Mouse (Mus musculus): ENCODE results near the gene Lyz1. TPM values are rescaled to one million over a fixed set of nuclear protein-coding genes. Genes with fewer than 3 reads are reported as not detected.

The Lyz1 gene
- polyA plus RNA-seq, 1 experiment from 2014 or later: 7.7 TPM

- no peak for ATAC-seq
- no peak for TF ChIP-seq CTCF (IDR thresholded peaks at IDR 0.05; ENCODE audit: low read depth)
- 90% methylated on average over 7 of the region's 7 CpGs for WGBS
These were observed 31.1 kb upstream of the Lyz1 start for GRCm38 (mm10) chr10:117323782-117324181.

GRCm38 (mm10) chr10:117322630-117323029 lies 30.0 kb upstream of the Lyz1 start:
- H3K36me3 ChIP-seq (ENCODE audit: control insufficient read depth, insufficient read depth): no peaks in the 10 kb centered on the region

More at GRCm38 (mm10) chr10:117323782-117324181, 31.1 kb upstream of the Lyz1 start:
- Histone ChIP-seq H3K4me3 (ENCODE audit: low read depth, low read length) (no peak overlapping the region), H3K27me3 (replicated peaks; ENCODE audit: control insufficient read depth, insufficient read depth, low read length) (no peaks in the 10 kb centered on the region), H3K4me2 (replicated peaks; ENCODE audit: low read depth) (no peak overlapping the region), H3K27ac (ENCODE audit: low read depth, low read length) (no peak overlapping the region), H3K9ac (ENCODE audit: low read depth, low read length) (no peak overlapping the region), H3K36me3 (ENCODE audit: control insufficient read depth, insufficient read depth) (no peaks in the 10 kb centered on the region), H3K9me3 (ENCODE audit: control insufficient read depth) (no peaks in the 10 kb centered on the region), H3K4me1 (replicated peaks; ENCODE audit: control insufficient read depth, insufficient read depth, low read length) (no peaks in the 10 kb centered on the region)

GRCm38 (mm10) chr10:117320571-117320981 lies 27.9 kb upstream of the Lyz1 start:
- no peaks in the 10 kb centered on the region for H3K27me3 ChIP-seq (replicated peaks; ENCODE audit: control insufficient read depth, insufficient read depth, low read length)
- H3K36me3 ChIP-seq (ENCODE audit: control insufficient read depth, insufficient read depth): no peaks in the 10 kb centered on the region
- no peak overlapping the region for H3K9ac ChIP-seq (ENCODE audit: low read depth, low read length)
- H3K9me3 ChIP-seq (ENCODE audit: control insufficient read depth): no peaks in the 10 kb centered on the region
- no peak overlapping the region for H3K4me3 ChIP-seq (ENCODE audit: low read depth, low read length)
- WGBS: 61% methylated on average over 3 of the region's 3 CpGs
- no peak overlapping the region for H3K4me2 ChIP-seq (replicated peaks; ENCODE audit: low read depth)
- H3K4me1 ChIP-seq (replicated peaks; ENCODE audit: control insufficient read depth, insufficient read depth, low read length): no peaks in the 10 kb centered on the region
- peak; percentile 31; the same call in 1 of the 2 replicates for ATAC-seq
- no peak for TF ChIP-seq CTCF (IDR thresholded peaks at IDR 0.05; ENCODE audit: low read depth)
- H3K27ac ChIP-seq (ENCODE audit: low read depth, low read length): no peak overlapping the region

More at GRCm38 (mm10) chr10:117322630-117323029, 30.0 kb upstream of the Lyz1 start:
- no peaks in the 10 kb centered on the region for H3K9me3 ChIP-seq (ENCODE audit: control insufficient read depth)
- H3K27me3 ChIP-seq (replicated peaks; ENCODE audit: control insufficient read depth, insufficient read depth, low read length): no peaks in the 10 kb centered on the region
- TF ChIP-seq CTCF (IDR thresholded peaks at IDR 0.05; ENCODE audit: low read depth): no peak
- H3K4me1 ChIP-seq (replicated peaks; ENCODE audit: control insufficient read depth, insufficient read depth, low read length): no peaks in the 10 kb centered on the region
- ATAC-seq: no peak
- H3K9ac ChIP-seq (ENCODE audit: low read depth, low read length): no peak overlapping the region
- H3K27ac ChIP-seq (ENCODE audit: low read depth, low read length): no peak overlapping the region
- WGBS: 93% methylated on average over 5 of the region's 5 CpGs
- no peak overlapping the region for H3K4me3 ChIP-seq (ENCODE audit: low read depth, low read length)
- H3K4me2 ChIP-seq (replicated peaks; ENCODE audit: low read depth): no peak overlapping the region

- Histone ChIP-seq H3K4me3 (ENCODE audit: low read depth, low read length) (no peak overlapping the region), H3K27ac (ENCODE audit: low read depth, low read length) (no peak overlapping the region), H3K27me3 (replicated peaks; ENCODE audit: control insufficient read depth, insufficient read depth, low read length) (no peaks in the 10 kb centered on the region), H3K9ac (ENCODE audit: low read depth, low read length) (no peak overlapping the region), H3K4me1 (replicated peaks; ENCODE audit: control insufficient read depth, insufficient read depth, low read length) (no peaks in the 10 kb centered on the region), H3K9me3 (ENCODE audit: control insufficient read depth) (no peaks in the 10 kb centered on the region), H3K36me3 (ENCODE audit: control insufficient read depth, insufficient read depth) (no peaks in the 10 kb centered on the region), H3K4me2 (replicated peaks; ENCODE audit: low read depth) (no peak overlapping the region)
- no peak for TF ChIP-seq CTCF (IDR thresholded peaks at IDR 0.05; ENCODE audit: low read depth)
- WGBS: 89% methylated on average over 11 of the region's 11 CpGs
- ATAC-seq: no peak
These were observed 23.7 kb upstream of the Lyz1 start for GRCm38 (mm10) chr10:117316391-117316790.

GRCm38 (mm10) chr10:117313133-117313532 lies 20.5 kb upstream of the Lyz1 start:
- no peak for ATAC-seq
- Histone ChIP-seq H3K9me3 (ENCODE audit: control insufficient read depth) (no peaks in the 10 kb centered on the region), H3K27ac (ENCODE audit: low read depth, low read length) (no peak overlapping the region), H3K4me3 (ENCODE audit: low read depth, low read length) (no peak overlapping the region), H3K4me1 (replicated peaks; ENCODE audit: control insufficient read depth, insufficient read depth, low read length) (no peaks in the 10 kb centered on the region), H3K27me3 (replicated peaks; ENCODE audit: control insufficient read depth, insufficient read depth, low read length) (no peaks in the 10 kb centered on the region), H3K36me3 (ENCODE audit: control insufficient read depth, insufficient read depth) (no peaks in the 10 kb centered on the region), H3K4me2 (replicated peaks; ENCODE audit: low read depth) (no peak overlapping the region), H3K9ac (ENCODE audit: low read depth, low read length) (no peak overlapping the region)
- 87% methylated on average over 2 of the region's 2 CpGs for WGBS
- no peak for TF ChIP-seq CTCF (IDR thresholded peaks at IDR 0.05; ENCODE audit: low read depth)

GRCm38 (mm10) chr10:117312168-117312567 lies 19.5 kb upstream of the Lyz1 start:
- Histone ChIP-seq H3K4me2 (replicated peaks; ENCODE audit: low read depth) (no peak overlapping the region), H3K36me3 (ENCODE audit: control insufficient read depth, insufficient read depth) (no peaks in the 10 kb centered on the region), H3K9me3 (ENCODE audit: control insufficient read depth) (no peaks in the 10 kb centered on the region), H3K27ac (ENCODE audit: low read depth, low read length) (no peak overlapping the region), H3K27me3 (replicated peaks; ENCODE audit: control insufficient read depth, insufficient read depth, low read length) (no peaks in the 10 kb centered on the region), H3K4me3 (ENCODE audit: low read depth, low read length) (no peak overlapping the region), H3K4me1 (replicated peaks; ENCODE audit: control insufficient read depth, insufficient read depth, low read length) (no peaks in the 10 kb centered on the region), H3K9ac (ENCODE audit: low read depth, low read length) (no peak overlapping the region)
- no peak for ATAC-seq
- no peak for TF ChIP-seq CTCF (IDR thresholded peaks at IDR 0.05; ENCODE audit: low read depth)
- WGBS: 82% methylated on average over 8 of the region's 8 CpGs

- Histone ChIP-seq H3K4me2 (replicated peaks; ENCODE audit: low read depth) (no peak overlapping the region), H3K4me3 (ENCODE audit: low read depth, low read length) (no peak overlapping the region), H3K27ac (ENCODE audit: low read depth, low read length) (no peak overlapping the region), H3K4me1 (replicated peaks; ENCODE audit: control insufficient read depth, insufficient read depth, low read length) (no peaks in the 10 kb centered on the region), H3K9me3 (ENCODE audit: control insufficient read depth) (peaks cover 6% of the 10 kb centered on the region; the same call in 1 of the 2 replicates), H3K36me3 (ENCODE audit: control insufficient read depth, insufficient read depth) (no peaks in the 10 kb centered on the region), H3K9ac (ENCODE audit: low read depth, low read length) (no peak overlapping the region), H3K27me3 (replicated peaks; ENCODE audit: control insufficient read depth, insufficient read depth, low read length) (no peaks in the 10 kb centered on the region)
- no peak for TF ChIP-seq CTCF (IDR thresholded peaks at IDR 0.05; ENCODE audit: low read depth)
- no peak for ATAC-seq
- WGBS: 72% methylated on average over 5 of the region's 5 CpGs
These were observed 11.7 kb upstream of the Lyz1 start for GRCm38 (mm10) chr10:117304371-117304770.

All from intestine, postnatal 0 days (tissue).